Mouse (Mus musculus) neutrophil, adult 5-6 weeks (primary cell): Measurements from ENCODE around the gene Sp7. TPM values are rescaled to one million over a fixed set of nuclear protein-coding genes. Genes with fewer than 3 reads are reported as not detected.

Experiments
- ATAC-seq: fragments of 151-379, 151-347 bp; 2 replicates; pipeline ENCODE4 v1.8.0; 2017; ENCODE audit warnings: mild to moderate bottlenecking, moderate TSS enrichment; ENCODE audit not compliant: insufficient number of reproducible peaks, poor library complexity, low FRiP score, severe bottlenecking; ENCODE audit errors: extremely low read depth
- total RNA-seq: library from RNA; stranded (forward); fragments of 200-1000 nt; gene quantifications from 2 replicates; pipeline ENCODE4 v1.2.3, GENCODE M21; 2017

Gene Sp7
- total RNA-seq = not detected in 2 replicates

- no peak for ATAC-seq
These were observed at the start of gene Sp7 for GRCm38 (mm10) chr15:102366733-102367344. Gene Sp7 (minus strand): TSS chr15:102367182.

GRCm38 (mm10) chr15:102413687-102414086 is 46.7 kb upstream of the Sp7 start:
- no peak for ATAC-seq

GRCm38 (mm10) chr15:102411077-102411476 is 44.1 kb upstream of the Sp7 start:
- no peak for ATAC-seq

- no peak for ATAC-seq
These were observed 42.3 kb upstream of the Sp7 start for GRCm38 (mm10) chr15:102409286-102409685.

- no peak for ATAC-seq
These were observed 41.7 kb upstream of the Sp7 start for GRCm38 (mm10) chr15:102408558-102409130.

- ATAC-seq = no peak
These were observed 40.9 kb upstream of the Sp7 start for GRCm38 (mm10) chr15:102407681-102408557.

- no peak for ATAC-seq
These were observed 40.1 kb upstream of the Sp7 start for GRCm38 (mm10) chr15:102406912-102407580.

GRCm38 (mm10) chr15:102406196-102406911 is 39.4 kb upstream of the Sp7 start:
- no peak for ATAC-seq

GRCm38 (mm10) chr15:102405489-102406195 is 38.7 kb upstream of the Sp7 start, which contains the start of gene Sp1:
Gene Sp1 (plus strand): TSS chr15:102406143.
- ATAC-seq = peak; percentile 77

- peak; percentile 7 for ATAC-seq
These were observed 37.9 kb upstream of the Sp7 start for GRCm38 (mm10) chr15:102404608-102405488.

- ATAC-seq = no peak
These were observed 35.2 kb upstream of the Sp7 start for GRCm38 (mm10) chr15:102402210-102402609.

- ATAC-seq = no peak
These were observed 34.3 kb upstream of the Sp7 start for GRCm38 (mm10) chr15:102401278-102401677.

- ATAC-seq = no peak
These were observed 33.6 kb upstream of the Sp7 start for GRCm38 (mm10) chr15:102400476-102401045.

- peak; percentile 73 for ATAC-seq
These were observed 32.5 kb upstream of the Sp7 start for GRCm38 (mm10) chr15:102399229-102400221.

GRCm38 (mm10) chr15:102398629-102399028 is 31.6 kb upstream of the Sp7 start:
- ATAC-seq = no peak

- no peak for ATAC-seq
These were observed 28.1 kb upstream of the Sp7 start for GRCm38 (mm10) chr15:102395061-102395460.
